Mouse (Mus musculus): ENCODE measurements around the gene Wdr46. TPM values are rescaled to one million over a fixed set of nuclear protein-coding genes. Genes with fewer than 3 reads are reported as not detected.

Wdr46 gene
- 94.9 and 266 TPM in 2 replicates for polyA plus RNA-seq (2012; ENCODE audit: low replicate concordance)

GRCm38 (mm10) chr17:33940206-33940805 lies at the start of gene Wdr46, which contains the start of gene Pfdn6:
Gene Wdr46, plus strand, starts transcription at chr17:33940660.
Gene Pfdn6, minus strand, starts transcription at chr17:33940343.

GRCm38 (mm10) chr17:33904835-33905234 lies 35.6 kb upstream of the Wdr46 start, which contains the start of gene Platr17:
Gene Platr17, plus strand, starts transcription at chr17:33905135.

GRCm38 (mm10) chr17:33909077-33909868 lies 31.2 kb upstream of the Wdr46 start, which contains the start of gene Daxx:
Gene Daxx, plus strand, starts transcription at chr17:33909414.

GRCm38 (mm10) chr17:33915671-33916250 lies 24.7 kb upstream of the Wdr46 start, which contains the start of the genes Tapbp and Zbtb22:
Gene Tapbp, plus strand, starts transcription at chr17:33915899.
Gene Zbtb22, plus strand, starts transcription at chr17:33915904.

GRCm38 (mm10) chr17:33929371-33930279 lies 10.8 kb upstream of the Wdr46 start, which contains the start of gene Rgl2:
Gene Rgl2, plus strand, starts transcription at chr17:33929543.

GRCm38 (mm10) chr17:33951021-33951946 lies 10.8 kb downstream of the Wdr46 start, which contains the start of gene B3galt4:
Gene B3galt4, minus strand, starts transcription at chr17:33951488.

GRCm38 (mm10) chr17:33955555-33956214 lies 15.2 kb downstream of the Wdr46 start, which contains the start of the genes Vps52 and Rps18:
Gene Vps52, plus strand, starts transcription at chr17:33955812.
Gene Rps18, minus strand, starts transcription at chr17:33956001.

Other genes starting within 250 kb of the Wdr46 start
- 32.8 and 113 TPM in 2 replicates for gene March2, start 222.0 kb upstream of the Wdr46 start, polyA plus RNA-seq (2012; ENCODE audit: low replicate concordance)
- gene Rab11b, start 180.1 kb upstream of the Wdr46 start, polyA plus RNA-seq (2012; ENCODE audit: low replicate concordance): 96.5 and 233 TPM in 2 replicates
- gene Angptl4, start 158.8 kb upstream of the Wdr46 start, polyA plus RNA-seq (2012; ENCODE audit: low replicate concordance): 3.9 and 15.1 TPM in 2 replicates
- gene Kank3, start 130.1 kb upstream of the Wdr46 start, polyA plus RNA-seq (2012; ENCODE audit: low replicate concordance): 2.1 and 3.0 TPM in 2 replicates
- gene Rps28, start 116.1 kb upstream of the Wdr46 start, polyA plus RNA-seq (2012; ENCODE audit: low replicate concordance): 128 and 1,150 TPM in 2 replicates
- 623 and 660 TPM in 2 replicates for gene Ndufa7, start 116.1 kb upstream of the Wdr46 start, polyA plus RNA-seq (2012; ENCODE audit: low replicate concordance)
- 29.9 and 33.2 TPM in 2 replicates for gene Cd320, start 97.6 kb upstream of the Wdr46 start, polyA plus RNA-seq (2012; ENCODE audit: low replicate concordance)
- gene Gm7029, start 66.8 kb upstream of the Wdr46 start, polyA plus RNA-seq (2012; ENCODE audit: low replicate concordance): not detected in 2 replicates
- 74.4 and 87.4 TPM in 2 replicates for gene Kifc1, start 50.0 kb upstream of the Wdr46 start, polyA plus RNA-seq (2012; ENCODE audit: low replicate concordance)
- not detected in 2 replicates for gene Platr17, start 35.5 kb upstream of the Wdr46 start, polyA plus RNA-seq (2012; ENCODE audit: low replicate concordance)
- 28.6 and 32.1 TPM in 2 replicates for gene Daxx, start 31.2 kb upstream of the Wdr46 start, polyA plus RNA-seq (2012; ENCODE audit: low replicate concordance)
- 473 and 728 TPM in 2 replicates for gene Tapbp, start 24.8 kb upstream of the Wdr46 start, polyA plus RNA-seq (2012; ENCODE audit: low replicate concordance)
- 60.2 and 119 TPM in 2 replicates for gene Zbtb22, start 24.8 kb upstream of the Wdr46 start, polyA plus RNA-seq (2012; ENCODE audit: low replicate concordance)
- 141 and 230 TPM in 2 replicates for gene Rgl2, start 11.1 kb upstream of the Wdr46 start, polyA plus RNA-seq (2012; ENCODE audit: low replicate concordance)
- 74.5 and 89.8 TPM in 2 replicates for gene Pfdn6, start 317 bp upstream of the Wdr46 start, polyA plus RNA-seq (2012; ENCODE audit: low replicate concordance)
- gene B3galt4, start 10.8 kb downstream of the Wdr46 start, polyA plus RNA-seq (2012; ENCODE audit: low replicate concordance): 16.7 and 18.6 TPM in 2 replicates
- 51.6 and 65.2 TPM in 2 replicates for gene Vps52, start 15.2 kb downstream of the Wdr46 start, polyA plus RNA-seq (2012; ENCODE audit: low replicate concordance)
- 29.1 and 64.5 TPM in 2 replicates for gene Rps18, start 15.3 kb downstream of the Wdr46 start, polyA plus RNA-seq (2012; ENCODE audit: low replicate concordance)
- gene H2-K1, start 59.7 kb downstream of the Wdr46 start, polyA plus RNA-seq (2012; ENCODE audit: low replicate concordance): 253 and 752 TPM in 2 replicates
- 42.1 and 63.7 TPM in 2 replicates for gene Ring1, start 84.0 kb downstream of the Wdr46 start, polyA plus RNA-seq (2012; ENCODE audit: low replicate concordance)
- gene H2-Ke6, start 87.4 kb downstream of the Wdr46 start, polyA plus RNA-seq (2012; ENCODE audit: low replicate concordance): 50.7 and 105 TPM in 2 replicates
- gene Slc39a7, start 91.0 kb downstream of the Wdr46 start, polyA plus RNA-seq (2012; ENCODE audit: low replicate concordance): 36.5 and 105 TPM in 2 replicates
- 269 and 299 TPM in 2 replicates for gene Rxrb, start 91.2 kb downstream of the Wdr46 start, polyA plus RNA-seq (2012; ENCODE audit: low replicate concordance)
- 8.5 and 40.3 TPM in 2 replicates for gene Col11a2, start 98.8 kb downstream of the Wdr46 start, polyA plus RNA-seq (2012; ENCODE audit: low replicate concordance)
- 9.6 and 71.7 TPM in 2 replicates for gene H2-Oa, start 151.7 kb downstream of the Wdr46 start, polyA plus RNA-seq (2012; ENCODE audit: low replicate concordance)
- 29.6 and 120 TPM in 2 replicates for gene H2-DMa, start 178.9 kb downstream of the Wdr46 start, polyA plus RNA-seq (2012; ENCODE audit: low replicate concordance)
- gene Brd2, start 182.0 kb downstream of the Wdr46 start, polyA plus RNA-seq (2012; ENCODE audit: low replicate concordance): 446 and 549 TPM in 2 replicates
- 73.6 and 78.6 TPM in 2 replicates for gene H2-DMb2, start 202.6 kb downstream of the Wdr46 start, polyA plus RNA-seq (2012; ENCODE audit: low replicate concordance)
- 2.3 and 4.0 TPM in 2 replicates for gene H2-DMb1, start 212.4 kb downstream of the Wdr46 start, polyA plus RNA-seq (2012; ENCODE audit: low replicate concordance)
- gene Tap1, start 246.9 kb downstream of the Wdr46 start, polyA plus RNA-seq (2012; ENCODE audit: low replicate concordance): 20.7 and 59.1 TPM in 2 replicates
- gene Psmb9, start 247.1 kb downstream of the Wdr46 start, polyA plus RNA-seq (2012; ENCODE audit: low replicate concordance): 14.5 and 26.2 TPM in 2 replicates

All from leukemia stem cell, adult 10-12 weeks (primary cell).